Mouse (Mus musculus) erythroblast, embryonic 14.5 days (primary cell): Measurements from ENCODE around the gene Gramd1a.

Experiments used
- GATA1 ChIP-seq: IDR thresholded peaks from 2 replicates; pipeline ENCODE4 v1.6.1; 2012; ENCODE audit warnings: low read length, inconsistent platforms, mixed read lengths
- TAL1 ChIP-seq: IDR thresholded peaks from 3 replicates; pipeline ENCODE4 v1.6.1; 2012; ENCODE audit warnings: low read length, inconsistent platforms, mixed read lengths

- TF ChIP-seq GATA1 = no peak
- TF ChIP-seq TAL1 = no peak
Observed at GRCm38 (mm10) chr7:31106166-31106565, 49.5 kb downstream of the Gramd1a start.
